Mouse (Mus musculus) brain, embryonic 18.5 days (tissue): ENCODE results near the gene Ifi27l2a.

Experiments
- DNase-seq: peaks from one replicate; pipeline ENCODE4 v3.0.0-alpha.2; 2012; ENCODE audit warnings: low read depth, low spot score

Gene Ifi27l2a

DNA sequence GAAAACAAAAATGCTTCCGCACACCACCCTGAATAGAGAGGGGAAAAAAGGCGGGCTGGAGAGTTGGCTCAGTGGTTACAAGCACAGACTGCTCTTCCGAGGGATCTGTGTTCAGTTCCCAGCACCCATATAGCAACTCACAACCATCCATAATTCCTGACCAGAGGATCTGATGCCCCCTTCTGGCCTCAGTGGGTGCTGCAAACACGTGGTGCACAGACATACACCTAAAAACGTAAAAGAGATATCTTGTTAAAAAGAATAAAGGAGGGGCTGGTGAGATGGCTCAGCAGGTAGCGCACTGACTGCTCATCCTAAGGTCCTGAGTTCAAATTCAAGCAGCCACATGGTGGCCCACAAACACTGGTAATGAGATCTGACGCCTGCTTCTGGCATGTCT, 16.8 kb downstream of the Ifi27l2a start:
- no peak for DNase-seq

DNA sequence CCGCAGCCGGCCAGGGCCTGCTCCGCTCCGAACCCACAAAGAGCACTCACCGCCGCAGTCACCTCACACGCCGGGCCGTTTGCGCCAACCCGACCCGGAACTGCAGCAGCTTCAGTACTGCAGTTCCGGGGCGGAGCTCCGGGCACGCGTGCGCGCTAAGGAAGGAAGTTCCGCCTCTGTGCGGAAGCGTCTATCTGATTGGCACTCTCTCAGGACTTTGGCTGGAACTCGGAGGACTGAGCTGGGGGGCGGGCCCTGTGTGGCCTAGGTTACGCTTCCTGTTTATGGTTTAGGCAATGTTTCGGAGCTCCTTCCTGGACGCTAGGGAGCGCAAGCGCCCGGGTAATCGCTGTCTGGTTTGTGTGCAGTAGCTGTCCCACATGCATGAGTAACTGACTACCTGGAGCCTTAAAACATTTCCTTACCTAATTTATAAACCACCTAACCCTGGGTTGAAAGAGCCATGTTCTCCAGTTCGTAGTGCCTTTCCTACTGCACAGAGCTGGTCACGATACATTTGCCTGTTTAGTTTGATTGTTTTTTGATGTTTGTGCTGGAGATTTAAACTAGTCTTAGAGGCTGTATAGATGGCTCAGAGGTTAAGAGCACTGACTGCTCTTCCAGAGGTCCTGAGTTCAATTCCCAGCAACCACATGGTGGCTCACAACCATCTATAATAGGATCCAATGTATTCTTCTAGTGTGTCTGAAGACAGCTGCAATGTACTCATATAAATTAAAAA, 17.6 kb downstream of the Ifi27l2a start, which contains the start of gene Ddx24:
Ddx24 (minus strand) TSS at position 102 of the 742 bp plus-strand sequence.
- DNase-seq = peak; percentile 97

DNA sequence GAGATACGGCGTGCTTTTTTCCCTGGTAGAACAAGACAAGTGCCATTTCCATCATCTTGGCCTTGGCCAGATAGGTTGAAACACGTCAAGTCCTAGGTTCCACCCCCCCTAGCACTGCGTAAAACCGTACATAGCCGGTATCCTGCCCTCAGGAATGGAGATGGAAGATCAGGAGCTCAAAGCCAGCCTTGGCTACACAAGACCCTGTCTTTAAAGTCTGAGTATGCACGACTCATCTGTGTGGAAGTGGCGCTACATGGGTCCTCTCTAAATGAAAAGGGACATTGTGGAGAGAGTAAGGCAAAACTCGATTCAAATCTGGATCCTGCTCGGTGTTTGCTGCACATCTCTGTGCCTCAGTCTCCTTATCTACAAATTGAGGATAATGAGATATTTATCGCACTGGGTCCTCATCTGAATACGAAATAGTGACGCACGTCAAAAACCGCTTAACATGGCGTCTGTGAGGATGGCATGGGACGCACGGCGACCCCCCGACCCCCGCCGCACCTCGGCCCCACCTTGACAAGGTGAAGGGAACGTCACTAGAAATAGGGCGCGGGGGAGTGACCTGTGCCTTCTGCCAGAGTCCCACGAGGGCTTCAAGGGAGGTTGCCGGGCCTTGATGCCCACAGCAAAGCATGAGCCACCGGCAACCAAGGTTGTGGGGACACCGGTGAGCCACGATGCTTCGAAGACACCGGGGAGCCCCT, 18.3 kb downstream of the Ifi27l2a start:
- no peak for DNase-seq

DNA sequence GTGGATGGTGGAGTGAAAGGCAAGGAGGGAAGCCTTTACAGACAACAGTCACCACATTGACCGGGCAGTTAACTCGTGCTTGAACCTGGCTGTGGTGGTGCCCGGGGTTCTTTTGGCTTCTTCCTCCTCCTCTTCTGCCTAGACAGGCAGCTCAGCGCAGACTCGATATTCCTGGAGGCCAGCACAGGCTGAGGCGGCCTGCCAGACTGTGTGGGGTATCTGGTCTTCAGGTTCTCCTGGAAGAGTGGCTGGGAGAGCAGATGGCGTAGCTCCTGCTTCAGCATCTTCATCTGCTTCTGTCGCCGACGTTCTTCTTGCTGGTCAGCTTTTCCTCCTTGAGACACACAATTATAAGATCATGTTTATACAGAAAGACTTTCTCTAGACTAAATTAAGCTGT, 35.3 kb downstream of the Ifi27l2a start:
- no peak for DNase-seq

DNA sequence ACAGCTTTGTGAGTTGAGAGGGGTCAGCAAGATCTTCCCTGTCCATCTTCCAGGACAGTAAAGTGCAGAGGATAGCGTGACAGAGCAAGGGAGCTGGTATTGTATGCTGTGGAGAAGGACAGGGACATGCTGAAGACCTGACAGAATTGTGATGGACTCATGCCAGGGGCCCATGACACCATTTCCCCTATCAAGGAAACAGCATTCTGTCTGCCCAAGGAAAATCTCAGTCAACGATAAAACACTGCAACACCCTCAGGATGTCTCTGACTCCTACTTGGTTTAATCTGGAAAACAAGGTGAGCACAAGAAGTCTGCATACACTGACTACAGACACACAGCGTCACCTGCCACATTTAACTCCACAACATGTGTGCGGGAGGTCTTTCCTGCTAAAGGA, 35.8 kb downstream of the Ifi27l2a start, which contains the start of gene 9330161L09Rik:
9330161L09Rik (minus strand) TSS at position 101 of the 400 bp plus-strand sequence.
- no peak for DNase-seq

DNA sequence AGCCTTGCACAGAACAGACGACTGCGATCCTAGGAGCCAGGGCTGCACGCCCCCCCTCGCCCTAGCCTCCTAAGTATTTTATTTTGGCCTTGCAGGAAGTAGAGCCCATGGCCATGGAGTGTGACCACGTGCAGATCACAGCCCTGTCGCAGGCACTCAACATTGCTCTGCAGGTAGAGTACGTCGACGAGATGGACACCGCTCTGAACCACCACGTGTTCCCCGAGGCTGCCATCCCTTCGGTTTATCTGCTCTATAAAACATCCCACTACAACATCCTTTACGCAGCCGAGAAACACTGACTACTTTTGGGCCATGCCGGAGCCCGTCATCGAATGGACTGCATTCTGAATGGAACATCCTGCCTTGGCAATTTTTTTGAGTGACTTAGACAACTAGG, 39.3 kb downstream of the Ifi27l2a start:
- DNase-seq = no peak

DNA sequence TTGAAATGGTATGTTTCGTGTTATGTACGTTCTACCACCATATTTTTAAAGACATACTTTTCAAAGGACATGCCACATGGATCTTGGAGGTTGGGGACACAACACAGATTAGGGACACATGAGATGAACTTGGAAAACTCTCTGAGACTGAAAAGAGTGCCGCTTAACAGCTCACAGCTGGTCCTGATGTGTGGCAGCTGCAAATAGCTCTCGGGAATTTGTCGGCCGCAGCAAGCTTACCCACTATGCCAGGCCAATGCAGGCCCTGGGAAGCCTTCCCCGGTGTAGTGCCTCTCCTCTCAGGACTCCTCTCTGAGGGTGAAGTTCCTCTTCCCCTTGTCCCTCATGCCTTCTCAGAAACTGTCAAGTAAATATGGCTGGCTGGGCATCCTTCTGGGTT, 46.7 kb downstream of the Ifi27l2a start:
- no peak for DNase-seq

DNA sequence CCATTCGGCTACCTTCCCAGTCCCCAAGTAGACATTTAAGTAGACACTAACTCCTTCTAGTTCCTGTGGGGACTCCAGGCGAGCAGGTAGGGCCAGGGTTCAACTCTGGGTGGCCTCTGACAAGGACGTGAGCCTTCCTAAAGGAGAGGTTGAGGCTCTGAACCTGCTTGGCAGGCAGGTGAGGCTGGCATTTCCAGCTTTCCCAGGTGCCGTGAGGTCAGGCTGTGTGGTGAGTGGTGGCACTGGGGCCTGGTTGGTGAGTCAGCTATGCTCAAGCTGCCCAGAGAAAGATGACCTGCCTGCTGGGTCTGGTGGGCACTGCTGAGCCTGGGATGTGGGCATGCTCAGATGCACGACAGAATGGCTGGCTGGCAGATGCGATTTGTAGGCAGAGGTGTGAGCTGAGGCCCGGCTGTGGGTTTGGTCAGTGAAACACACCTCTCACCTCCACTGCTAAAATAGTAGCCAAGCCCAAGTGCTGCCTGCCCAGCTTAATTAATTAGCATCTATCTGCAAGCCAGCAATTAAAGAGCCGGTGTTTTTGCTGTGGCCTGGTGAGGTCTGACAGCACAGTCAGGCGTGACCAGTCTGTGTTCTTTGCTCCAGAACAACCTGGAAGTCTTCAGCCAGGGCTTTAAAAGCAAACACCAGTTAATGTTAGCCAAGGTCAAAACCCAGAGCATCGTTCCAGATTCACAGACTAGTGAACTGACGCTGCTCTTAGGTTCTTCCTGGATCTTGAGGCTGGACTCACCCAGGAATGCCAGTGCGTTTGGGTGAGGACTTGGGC, 47.8 kb downstream of the Ifi27l2a start:
- no peak for DNase-seq

DNA sequence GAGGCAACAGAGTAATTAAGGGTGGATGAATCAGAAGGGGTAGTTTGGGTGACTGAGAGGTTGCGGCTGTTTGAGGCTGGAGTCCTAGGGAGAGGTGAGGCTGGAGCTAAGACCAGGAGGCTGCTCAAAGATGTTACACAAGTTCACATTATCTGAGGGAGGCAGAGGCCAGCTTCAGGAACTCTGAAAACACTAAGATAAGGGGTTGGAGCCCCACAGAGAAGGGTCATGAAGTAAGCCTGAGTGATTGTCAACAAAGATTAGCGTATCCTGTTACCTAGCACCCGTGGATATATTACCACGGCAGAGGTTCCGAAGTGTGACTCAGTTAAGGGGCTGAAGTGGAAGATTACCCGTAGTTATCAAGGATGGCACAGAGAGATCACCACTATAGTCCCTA, 50.0 kb downstream of the Ifi27l2a start:
- no peak for DNase-seq
